Mouse (Mus musculus) embryo, embryonic 11.5 days (tissue): ENCODE measurements around the gene Slc25a29.

Experiments
- DNase-seq: peaks from one replicate; pipeline ENCODE4 v3.0.0-alpha.2; 2012; ENCODE audit warnings: low read depth, low spot score

The Slc25a29 gene

DNA sequence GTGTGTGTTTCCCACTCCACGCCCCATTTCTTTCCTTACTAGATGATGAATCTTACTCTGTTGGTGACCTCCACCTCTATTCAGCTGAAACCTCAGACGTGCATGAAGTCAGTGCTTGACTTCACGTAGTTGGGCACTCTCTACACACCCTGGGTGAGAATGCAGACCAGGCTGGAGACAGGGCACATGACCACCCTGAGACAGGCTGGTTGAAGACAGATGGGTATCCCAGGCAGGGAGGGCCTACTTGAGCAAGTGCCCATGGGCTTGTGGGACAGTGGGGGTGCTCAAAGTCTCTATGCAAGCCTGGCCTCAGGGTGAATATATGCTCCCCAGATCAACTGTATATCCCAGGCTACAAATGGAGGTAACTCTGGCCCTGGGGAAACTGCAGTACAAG, 1.3 kb downstream of the Slc25a29 start:
- no peak for DNase-seq

DNA sequence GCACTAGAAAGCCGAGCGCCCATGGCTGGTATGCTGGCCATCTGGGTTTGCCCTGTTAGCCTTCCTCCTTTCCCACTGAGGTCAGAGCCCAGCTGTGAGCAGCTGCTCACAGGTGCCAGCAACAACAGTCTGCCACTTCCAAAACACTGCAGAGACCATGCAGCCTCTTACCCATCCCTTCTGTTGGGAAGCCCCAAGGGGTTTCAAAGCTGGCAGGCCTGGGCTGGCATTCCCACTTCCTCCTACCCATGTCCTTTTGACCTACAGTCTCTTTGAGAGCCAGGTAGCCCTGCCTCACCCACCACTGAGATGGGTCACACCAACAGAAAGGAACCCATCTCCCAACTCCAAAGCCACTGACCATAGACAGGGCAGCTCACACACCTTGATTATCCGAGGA, 2.3 kb downstream of the Slc25a29 start:
- no peak for DNase-seq

DNA sequence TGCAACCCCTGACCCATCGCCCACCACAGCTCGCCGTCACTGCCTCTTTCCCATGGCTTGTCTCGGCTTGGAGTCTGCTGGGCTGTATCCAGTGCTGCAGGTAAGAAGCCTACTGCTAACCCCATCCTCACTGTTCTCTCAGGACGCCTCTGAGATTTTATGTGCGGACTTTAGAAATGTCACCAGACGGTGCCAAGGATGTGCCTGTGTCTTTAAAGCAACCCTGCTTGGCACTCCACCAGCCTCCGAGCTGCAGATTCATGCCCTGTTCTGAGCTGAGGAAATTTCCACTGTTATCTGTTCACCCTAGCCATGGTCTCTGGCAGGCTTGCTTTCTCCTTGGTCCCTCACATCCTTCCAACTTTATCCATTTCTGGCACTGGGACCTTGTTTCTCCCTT, 2.8 kb downstream of the Slc25a29 start:
- no peak for DNase-seq

DNA sequence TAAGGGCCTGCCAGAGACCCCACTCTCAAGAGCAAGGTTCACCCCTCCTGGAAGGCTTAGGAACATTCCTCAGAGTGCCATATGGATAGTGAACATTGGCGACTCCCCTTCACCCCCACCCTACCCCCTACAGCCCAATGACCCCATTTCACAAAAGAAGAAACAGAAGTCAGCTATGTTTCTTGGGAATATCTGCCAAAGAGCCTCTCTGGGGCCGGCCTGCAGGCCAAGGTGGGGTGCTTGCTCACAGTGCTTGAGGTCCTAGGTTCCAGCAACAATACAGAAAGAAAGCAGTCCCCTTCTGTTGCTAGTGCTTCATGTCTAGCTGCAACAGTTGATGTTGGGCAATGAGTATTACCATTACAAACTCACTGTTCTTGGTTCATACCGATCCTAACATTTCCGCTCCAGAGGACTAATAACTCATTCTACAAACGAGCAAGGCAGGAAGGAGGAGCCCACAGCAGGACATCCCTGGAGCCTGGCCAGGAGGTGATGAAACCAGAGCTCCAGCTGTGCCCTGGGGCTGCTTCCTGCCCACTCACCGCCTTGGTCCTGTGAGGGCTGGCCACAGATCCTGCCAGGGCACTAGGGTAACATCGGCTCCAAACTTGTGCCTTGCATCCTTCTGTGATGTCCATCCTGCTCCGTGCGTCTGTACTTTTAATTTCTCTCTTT, 3.6 kb downstream of the Slc25a29 start:
- DNase-seq, result no peak

DNA sequence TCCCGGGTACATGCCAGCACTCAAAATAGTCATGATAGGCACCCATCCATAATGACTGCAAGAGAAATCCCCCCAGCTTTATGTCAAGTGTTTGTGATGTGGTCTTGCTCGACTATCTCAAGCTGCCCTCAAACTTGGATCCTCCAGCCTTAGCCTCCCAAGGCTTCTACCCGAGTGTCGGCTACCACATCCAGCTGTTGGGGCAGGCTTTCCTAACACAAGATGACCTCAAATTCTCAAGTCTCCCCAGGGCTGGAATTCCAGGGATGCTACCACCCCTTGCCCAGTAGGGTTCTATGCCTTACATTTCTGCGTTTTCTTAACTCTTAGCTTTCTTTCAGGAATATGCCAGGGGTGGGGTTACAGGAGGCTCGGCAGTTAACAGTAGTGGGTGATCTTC, 5.3 kb downstream of the Slc25a29 start:
- DNase-seq, result no peak

DNA sequence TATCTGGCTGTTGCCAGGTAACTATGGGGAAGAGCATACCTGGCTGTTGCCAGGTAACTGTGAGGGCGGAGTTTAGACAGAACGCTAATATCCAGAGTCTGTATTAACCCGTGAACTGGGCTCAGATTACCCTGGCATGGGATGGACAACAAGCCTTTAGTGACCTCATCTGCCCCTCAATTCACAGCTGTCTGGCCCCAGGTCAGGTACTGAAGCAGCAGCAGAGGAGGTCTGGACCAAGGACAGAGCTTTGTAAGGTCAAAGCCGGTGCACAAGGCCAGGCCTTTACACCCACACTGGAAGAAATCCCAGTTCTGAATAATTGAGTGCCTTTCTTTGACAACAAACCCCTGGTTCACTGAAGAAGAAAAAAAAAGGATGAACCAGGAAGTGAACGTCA, 6.0 kb downstream of the Slc25a29 start:
- no peak for DNase-seq

DNA sequence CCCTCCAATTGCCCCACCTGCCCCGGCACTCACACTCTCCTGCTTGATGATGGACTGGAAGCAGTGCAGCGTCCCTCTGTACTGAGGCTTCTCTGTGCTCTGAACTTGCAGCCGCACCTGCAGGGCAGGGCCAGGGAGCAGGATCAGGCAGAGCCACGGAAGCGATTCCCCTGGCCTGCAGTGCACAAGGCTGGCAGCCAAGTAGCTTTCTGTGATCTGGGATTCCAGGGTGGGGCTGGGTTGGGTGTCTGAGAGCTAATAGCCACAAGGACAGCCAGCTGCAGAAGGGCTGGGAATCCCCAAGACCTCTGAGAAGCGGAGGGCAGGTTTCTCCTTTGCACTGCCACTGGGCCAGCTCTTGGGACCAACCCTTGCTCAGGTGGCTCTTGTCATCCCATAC, 8.0 kb downstream of the Slc25a29 start:
- no peak for DNase-seq

DNA sequence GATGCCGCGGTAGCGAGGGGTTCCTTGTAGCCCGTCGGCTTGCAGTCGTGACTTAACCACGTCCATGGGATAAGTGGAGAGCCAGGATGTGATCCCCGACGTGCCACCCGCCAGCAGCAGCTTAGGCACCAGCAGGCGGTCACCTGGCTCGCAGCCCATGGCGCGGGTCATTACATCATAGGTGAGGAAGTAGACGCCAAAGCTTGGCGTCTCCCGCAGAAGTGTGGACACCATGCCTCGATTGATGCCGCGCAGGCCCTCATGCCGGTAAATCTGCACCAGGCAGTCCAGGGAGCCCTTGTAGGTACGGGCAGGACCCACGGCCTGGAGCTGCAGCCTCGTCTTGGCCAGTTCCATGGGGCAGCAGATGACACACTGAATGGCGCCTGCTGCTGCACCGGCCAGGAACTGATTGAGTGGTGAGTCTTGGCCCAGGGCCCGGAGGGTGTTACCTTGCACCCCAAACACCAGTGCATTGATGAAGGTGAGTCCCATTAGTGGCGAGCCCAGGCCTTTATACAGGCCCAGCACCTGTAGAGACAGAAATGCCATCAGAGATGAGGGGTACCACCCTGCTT, 8.6 kb downstream of the Slc25a29 start:
- DNase-seq, result no peak

DNA sequence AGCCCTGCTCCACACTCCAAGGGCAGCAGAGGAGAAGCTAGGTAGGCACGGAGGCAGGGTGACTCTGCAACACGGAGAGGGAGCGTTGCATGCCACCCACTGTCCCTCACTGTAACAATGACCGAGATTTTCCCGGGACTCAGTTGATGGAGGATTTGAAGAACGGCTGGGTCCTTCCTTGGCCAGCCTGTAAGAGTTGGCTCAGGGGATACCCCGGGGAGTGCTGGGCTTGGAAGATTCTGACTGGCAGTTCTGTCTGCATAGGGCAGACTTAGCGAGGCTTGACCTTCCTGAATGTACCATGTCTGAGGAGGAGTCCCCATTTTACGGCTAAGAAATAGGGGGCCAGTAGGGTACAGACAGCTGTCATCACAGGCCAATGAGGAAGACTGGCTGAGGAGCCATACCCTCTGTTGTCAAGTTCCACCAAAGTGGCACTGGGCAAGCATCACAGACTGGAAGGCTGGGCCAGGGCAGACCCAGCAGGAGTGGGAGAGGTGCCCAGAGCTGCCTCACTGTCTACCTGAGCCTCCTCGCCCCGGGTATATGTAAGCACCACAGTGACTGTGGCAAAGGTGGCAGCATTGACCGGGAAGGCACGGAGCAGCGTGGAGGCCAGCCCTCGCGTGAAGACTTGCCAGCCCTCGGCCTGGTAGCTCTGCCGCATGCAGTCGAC, 9.3 kb downstream of the Slc25a29 start:
- DNase-seq, result no peak

DNA sequence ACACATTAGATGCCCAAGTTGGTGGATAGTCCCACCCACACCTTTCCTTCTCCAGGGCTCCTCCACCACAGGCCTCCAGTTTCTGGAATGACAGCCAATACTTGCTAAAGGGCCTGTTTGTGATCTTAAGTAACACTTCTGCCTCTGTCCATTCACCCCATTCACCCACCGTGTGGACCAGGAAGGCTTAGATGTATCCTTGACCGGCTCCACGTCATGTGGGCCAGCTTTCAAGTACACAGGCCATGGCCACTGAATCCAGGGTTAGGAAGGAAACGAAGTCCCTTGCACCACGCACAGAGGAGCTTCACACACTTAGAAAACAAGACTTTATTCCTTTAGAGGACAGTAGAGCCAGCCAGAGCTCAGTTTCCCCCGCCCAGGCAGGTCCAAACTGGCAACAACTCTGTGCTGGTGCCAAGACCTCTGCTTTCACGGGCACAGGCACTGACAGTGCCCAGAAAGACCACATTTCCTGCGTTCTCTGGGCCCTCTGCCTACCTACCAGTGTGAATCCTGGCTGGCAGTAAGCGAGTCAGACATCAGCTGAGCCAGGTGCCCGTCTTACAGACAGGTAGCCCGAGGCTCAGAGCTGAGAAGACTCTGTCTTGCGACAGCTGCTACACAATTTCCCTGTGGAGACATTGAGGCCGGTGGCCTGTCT, 10.0 kb downstream of the Slc25a29 start:
- no peak for DNase-seq

DNA sequence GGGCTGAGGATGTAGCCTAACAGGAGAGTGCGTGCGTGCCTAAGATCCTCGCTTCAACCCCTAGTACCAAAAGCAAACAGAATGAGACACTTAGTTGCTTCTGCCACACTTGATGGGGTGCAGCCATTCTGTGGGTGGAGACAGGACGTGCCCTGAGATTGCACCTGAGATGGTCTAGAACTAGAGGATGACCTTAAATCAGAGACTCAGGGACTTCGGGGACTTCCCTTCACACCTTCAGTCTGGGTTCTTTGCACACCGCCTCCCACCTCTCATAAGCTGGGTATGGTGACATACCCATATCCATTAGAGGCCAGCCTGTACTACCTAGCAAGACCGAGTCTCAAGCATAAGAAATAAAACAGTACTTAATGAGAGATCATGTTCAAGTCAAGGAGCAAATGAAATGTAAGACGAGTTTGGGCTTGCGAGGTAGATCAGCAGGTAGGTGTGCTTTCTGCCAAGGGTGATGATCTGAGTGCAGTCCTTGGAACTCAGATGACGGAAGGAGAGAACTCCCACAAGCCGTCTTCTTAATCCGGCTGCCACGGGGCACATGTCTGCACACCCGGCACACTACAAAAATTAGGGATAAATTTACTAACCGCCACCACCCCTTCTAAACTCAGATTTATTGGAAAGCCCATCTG, 11.3 kb downstream of the Slc25a29 start:
- no peak for DNase-seq

DNA sequence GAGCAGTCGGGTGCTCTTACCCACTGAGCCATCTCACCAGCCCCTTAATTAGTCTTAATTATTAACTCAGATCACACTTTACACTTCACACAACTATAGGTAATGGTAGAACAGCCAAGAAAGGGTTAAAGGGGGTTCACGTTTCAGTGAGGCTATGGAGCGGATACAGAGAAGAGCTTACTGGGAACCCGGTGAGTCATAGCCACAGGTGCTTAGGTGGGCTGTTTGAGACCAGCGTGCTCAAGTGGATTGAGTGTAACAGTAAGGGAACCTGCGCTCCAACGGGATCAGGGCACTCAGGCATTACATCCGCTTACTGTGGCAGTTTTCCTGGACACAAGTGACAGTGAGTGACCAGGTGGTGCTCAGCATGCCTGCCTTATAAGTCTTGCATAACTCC, 12.6 kb downstream of the Slc25a29 start:
- DNase-seq, result no peak

DNA sequence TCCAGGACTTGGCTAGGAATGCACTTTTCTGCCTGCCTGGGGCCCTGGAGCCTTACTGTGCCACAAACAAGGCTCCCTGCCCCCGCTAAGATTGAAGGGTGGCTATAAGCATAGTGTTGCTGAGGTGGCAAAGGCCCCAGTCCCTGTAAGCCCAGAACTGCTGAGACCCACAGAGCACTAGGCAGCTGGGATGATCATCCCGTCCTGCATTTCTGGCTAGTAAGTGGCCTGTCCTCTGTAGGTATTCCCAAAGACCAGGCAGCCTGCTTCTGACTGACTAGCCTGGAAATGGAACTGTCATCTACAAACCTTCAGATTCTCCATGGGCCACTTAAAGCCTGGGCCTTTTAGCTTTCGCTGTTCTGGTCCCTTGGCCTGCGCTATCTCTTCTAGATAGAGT, 15.2 kb downstream of the Slc25a29 start:
- DNase-seq, result no peak

DNA sequence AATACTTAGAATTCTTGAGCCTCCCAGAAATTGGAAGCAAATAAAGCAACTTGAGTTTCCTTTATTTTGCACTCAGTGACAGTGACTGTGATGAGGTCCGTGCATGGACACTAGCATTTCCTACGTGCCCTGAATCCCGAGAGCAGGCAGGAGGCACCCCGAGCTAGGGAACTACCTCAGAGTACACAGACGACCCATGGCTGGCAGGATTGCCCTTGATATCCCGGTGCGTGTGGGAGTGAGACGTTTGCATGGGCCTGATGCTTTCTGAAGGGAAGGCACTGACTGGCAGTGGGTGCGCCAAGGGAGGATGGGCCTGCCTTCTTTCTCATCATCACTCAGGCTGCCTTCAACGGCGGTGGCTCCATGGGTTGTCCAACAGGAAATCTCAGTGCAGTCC, 19.1 kb downstream of the Slc25a29 start:
- DNase-seq, result no peak

DNA sequence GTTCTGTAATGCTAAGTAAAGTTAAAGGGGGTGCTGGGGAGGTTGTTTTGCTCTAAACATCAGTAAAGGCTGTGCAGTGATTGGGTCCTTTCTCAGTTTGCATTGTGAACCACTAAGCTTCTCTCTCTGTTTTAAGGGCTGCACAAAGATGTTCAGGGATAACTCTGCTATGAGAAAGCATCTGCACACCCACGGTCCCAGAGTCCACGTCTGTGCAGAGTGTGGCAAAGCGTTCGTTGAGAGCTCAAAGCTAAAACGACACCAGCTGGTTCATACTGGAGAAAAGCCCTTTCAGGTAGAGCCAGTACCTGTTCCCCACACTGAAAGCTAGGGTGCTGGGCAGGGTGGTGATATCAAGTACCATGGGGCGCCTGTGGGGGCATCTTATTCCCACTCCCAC, 21.2 kb downstream of the Slc25a29 start:
- DNase-seq, result no peak

DNA sequence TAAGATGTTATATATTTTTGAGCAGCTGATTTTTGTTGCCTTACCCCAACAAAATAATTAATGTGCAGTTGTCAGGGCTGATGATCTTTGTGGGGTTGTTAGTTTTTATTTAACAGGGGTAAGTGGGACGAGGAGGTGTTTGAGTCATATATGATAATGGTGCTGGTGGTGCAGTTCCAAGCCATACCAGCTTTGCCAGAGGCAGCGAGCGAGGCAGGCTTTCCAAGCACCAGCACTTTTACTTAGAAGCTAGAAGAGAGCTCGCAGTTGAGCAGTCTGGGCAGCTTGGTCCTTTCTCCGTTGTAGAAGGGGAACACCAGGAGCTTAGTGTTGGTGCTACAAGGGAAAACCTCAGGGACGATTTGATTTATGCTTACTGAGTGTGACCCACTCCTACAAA, 23.2 kb downstream of the Slc25a29 start:
- no peak for DNase-seq

DNA sequence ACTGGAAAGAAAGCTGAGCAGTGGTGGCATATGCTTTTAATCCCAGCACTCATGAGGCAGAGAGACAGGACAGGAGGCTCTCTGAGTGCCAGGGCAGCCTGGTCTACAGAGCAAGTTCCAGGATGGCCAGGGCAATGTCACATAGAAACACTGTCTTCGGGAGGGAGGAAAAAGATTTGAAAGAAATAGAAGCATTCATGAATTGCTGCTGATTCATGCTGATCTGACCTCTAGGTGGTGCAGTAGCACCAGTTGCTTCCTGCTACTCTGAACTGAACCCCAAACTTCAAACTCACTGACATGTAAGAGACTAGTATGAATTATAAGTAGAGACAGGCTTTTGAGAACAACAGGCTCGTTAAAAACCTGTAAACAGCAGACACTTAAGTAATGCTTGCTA, 24.6 kb downstream of the Slc25a29 start:
- DNase-seq, result no peak

DNA sequence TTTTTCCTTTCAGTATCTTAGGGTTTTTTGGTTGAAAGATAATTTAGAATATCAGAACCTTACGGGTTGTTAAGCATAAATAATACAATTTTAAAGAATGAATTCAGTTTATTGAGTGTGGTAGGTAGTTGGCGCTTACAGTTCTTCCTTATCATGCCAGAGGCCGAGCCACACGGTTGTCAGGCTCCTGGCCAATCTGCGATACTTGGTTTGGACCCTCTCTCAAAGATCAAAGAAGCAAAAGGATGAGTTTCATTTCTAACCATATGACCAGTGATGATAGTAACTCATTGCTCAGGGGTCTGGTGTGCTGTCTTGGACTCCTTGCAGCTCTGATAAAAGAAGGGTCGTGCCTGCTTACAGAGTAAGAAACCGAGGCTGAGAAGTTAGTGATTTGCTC, 25.4 kb downstream of the Slc25a29 start:
- no peak for DNase-seq

DNA sequence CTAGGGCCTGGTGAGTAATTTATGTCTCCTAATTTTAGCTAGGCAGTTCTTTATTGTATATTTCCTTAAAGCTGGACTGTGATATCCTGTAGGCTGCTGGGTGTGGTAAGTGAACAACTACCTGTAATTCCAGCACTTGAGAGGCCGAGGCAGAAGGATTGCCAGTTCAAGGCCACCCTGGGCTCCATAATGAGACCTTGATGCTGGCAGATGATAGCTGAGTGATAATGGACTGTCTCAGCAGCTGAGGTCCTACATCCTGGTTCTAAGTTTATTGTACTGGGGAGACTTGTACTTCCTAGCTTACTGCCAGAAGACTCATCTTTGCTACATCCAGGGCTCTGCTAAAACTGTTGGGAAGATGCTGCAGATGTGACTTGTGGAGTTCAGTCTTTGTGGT, 25.9 kb downstream of the Slc25a29 start:
- no peak for DNase-seq

DNA sequence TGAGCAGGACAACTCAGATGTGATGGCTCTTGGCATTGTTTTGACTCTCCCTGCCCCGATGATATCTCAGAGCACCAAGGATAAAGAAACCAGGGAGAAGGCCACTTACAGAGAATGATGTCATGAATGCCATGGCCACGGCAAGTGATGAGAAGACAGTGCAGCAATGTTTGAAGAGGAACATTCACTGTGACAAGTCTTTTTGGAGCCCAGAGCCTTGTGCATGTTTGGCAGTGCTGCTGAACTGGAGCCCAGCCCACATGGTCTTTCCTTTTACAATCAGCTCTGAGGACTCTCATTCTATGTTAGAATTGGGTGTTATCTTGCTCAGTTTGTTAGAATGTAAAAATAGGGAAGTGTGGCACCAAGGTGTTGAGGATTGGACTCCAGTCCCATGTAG, 27.2 kb downstream of the Slc25a29 start:
- no peak for DNase-seq

DNA sequence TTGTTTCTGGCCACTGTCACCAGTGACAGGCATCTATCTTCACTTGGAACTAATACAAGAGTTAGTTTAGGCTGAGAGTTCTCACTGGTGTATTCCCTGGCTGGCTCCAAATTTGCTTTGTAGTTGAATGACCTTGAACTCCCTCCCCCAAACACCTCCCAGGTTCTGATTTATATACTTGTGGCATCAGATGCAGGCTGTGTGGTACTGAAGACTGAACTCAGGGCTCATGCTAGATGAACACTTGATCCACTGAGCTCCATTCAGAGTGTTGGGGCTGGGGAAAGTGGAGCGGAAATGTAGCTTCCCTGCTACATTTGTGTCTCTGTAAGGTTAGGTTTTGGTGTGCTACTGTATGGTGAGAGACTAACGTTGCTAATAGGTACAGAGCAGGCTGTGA, 31.3 kb downstream of the Slc25a29 start:
- DNase-seq, result no peak

DNA sequence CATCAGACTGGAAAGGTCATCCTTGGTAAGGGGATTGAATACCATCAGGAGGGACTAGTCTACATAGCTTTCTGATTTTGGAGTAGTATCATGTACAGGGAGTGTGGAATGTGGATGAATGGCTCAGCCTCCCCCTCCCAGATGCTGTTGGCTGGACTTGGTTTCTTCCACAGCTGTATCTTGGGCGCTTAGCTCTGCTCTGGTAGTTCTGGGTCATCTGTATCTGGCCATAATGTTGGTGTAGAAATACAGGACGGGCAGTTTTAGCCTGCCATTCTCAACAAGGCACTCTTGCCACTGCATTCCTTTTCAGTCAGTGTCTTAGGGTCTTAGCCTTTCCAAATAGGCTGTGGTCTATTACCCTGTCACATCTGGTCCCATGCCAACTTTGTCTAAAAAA, 34.1 kb downstream of the Slc25a29 start:
- DNase-seq, result no peak
